Mouse (Mus musculus) olfactory bulb, adult 2 months (tissue): ENCODE measurements around the gene Ston1.

ENCODE experiments used
- CTCF ChIP-seq: fragments of 200-500 bp; IDR thresholded peaks from 2 replicates; pipeline ENCODE4 v1.5.1; 2012; ENCODE audit warnings: low read depth, mild to moderate bottlenecking, low read length, moderate library complexity; ENCODE audit not compliant: insufficient read depth
- POLR2A ChIP-seq: fragments of 200-500 bp; IDR thresholded peaks from 2 replicates; pipeline ENCODE4 v1.6.1; 2012; ENCODE audit warnings: mild to moderate bottlenecking, low read depth, low read length, moderate library complexity; ENCODE audit not compliant: insufficient read depth

- TF ChIP-seq CTCF (no peak), POLR2A (no peak)
Measured at GRCm38 (mm10) chr17:88596068-88596467, 1.4 kb upstream of the Ston1 start.
